Mouse (Mus musculus): ENCODE results near the gene Rab3il1.

- TF ChIP-seq CTCF (IDR thresholded peaks at IDR 0.05; ENCODE audit: insufficient read depth, low read depth, low read length) (no peak), POLR2A (IDR thresholded peaks at IDR 0.05; ENCODE audit: insufficient read depth, low read depth, low read length) (no peak)
These were observed 13.9 kb upstream of the Rab3il1 start for GRCm38 (mm10) chr19:9987593-9987992.

All from olfactory bulb, adult 2 months (tissue).